Mouse (Mus musculus): Measurements from ENCODE around the gene Map2k3. TPM values are rescaled to one million over a fixed set of nuclear protein-coding genes. Genes with fewer than 3 reads are reported as not detected.

Gene Map2k3
- polyA plus RNA-seq, 1 experiment: 22.9 TPM

DNA sequence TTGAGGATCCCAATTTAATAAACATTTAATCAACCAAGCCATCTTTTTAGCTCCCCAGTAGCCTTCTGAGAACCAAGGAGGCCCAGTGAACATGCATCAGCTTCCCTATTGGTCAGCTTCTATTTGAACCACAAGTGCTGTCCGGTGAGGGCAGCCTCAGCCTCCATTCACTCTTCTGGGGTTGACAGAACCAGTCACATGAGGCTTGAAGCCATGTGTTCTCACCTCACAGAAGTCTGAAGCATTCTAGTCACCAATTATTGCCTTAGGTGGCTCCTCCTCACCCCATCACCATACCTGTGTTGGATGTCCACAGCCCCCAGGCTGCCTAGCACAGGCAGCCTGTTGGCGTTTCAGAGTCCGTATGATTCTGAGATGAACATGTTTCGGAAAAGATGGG is 27.1 kb downstream of the Map2k3 start:
- Histone ChIP-seq H3K27ac (replicated peaks; ENCODE audit: low read depth, low read length) (no peak overlapping the region), H3K4me1 (ENCODE audit: control insufficient read depth, insufficient read depth, insufficient read length, low read length) (no peaks in the 10 kb centered on the region), H3K4me3 (ENCODE audit: insufficient read depth, low read depth, low read length) (no peak overlapping the region)

DNA sequence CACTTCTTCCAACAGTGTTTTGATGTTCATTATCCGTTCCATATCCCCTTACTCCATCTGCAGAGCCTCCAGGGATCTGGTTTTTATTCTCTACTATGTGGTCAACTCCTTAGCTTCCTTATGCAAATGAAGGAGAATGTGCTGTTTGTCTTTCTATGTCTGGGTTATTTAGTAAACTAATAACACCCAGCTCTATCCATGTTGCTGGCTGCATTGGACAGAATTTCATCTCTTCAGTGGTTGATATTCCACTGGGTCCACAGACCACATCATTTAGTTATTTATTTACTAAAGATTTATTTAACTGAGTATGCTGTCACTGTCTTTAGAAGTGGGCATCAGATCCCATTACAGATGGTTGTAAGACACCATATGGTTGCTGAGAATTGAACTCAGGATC is 29.3 kb downstream of the Map2k3 start:
- H3K27ac ChIP-seq (replicated peaks; ENCODE audit: low read depth, low read length): no peak overlapping the region
- H3K4me3 ChIP-seq (ENCODE audit: insufficient read depth, low read depth, low read length): no peak overlapping the region
- no peaks in the 10 kb centered on the region for H3K4me1 ChIP-seq (ENCODE audit: control insufficient read depth, insufficient read depth, insufficient read length, low read length)

DNA sequence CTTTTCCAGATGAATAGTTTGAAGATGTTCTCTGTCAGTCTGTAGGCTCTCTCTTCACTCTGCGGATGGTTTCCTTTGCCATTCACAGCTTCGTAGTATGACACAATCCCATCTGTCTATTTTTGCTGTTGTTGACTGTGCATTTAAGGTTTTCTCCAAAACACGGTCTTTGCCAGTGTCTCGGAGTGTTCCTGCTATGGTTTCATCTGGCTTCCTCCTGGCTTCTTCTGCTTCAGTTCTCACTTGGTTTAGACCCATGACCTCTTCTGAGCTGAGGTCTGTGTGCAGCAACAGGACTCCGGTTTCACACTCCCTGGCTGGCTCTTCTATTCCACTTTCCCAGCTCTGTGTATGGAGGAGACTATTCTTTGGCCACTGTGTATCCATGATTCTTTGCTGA is 30.9 kb downstream of the Map2k3 start:
- H3K4me3 ChIP-seq (ENCODE audit: insufficient read depth, low read depth, low read length): no peak overlapping the region
- H3K27ac ChIP-seq (replicated peaks; ENCODE audit: low read depth, low read length): no peak overlapping the region
- no peaks in the 10 kb centered on the region for H3K4me1 ChIP-seq (ENCODE audit: control insufficient read depth, insufficient read depth, insufficient read length, low read length)

DNA sequence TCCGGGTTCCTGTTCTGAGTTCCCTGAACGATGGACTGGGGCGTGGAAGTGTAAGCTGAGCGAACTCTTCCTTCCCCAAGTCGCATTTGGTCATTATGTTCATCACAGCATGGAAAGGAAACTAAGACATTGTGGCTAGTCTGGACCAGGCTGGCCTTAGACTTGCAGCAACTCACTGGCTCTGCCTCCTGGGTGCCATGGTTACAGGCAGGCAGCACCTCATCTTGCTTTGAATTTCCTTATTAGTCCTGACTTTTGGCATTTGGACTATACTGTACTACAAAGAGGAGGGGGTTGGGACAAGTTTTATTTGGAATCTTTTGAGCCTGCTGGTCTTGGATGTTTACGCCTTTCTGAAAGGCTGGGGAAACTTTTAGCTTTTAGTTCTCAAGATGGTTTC is 35.1 kb downstream of the Map2k3 start:
- Histone ChIP-seq H3K27ac (replicated peaks; ENCODE audit: low read depth, low read length) (no peak overlapping the region), H3K4me3 (ENCODE audit: insufficient read depth, low read depth, low read length) (no peak overlapping the region), H3K4me1 (ENCODE audit: control insufficient read depth, insufficient read depth, insufficient read length, low read length) (no peaks in the 10 kb centered on the region)

DNA sequence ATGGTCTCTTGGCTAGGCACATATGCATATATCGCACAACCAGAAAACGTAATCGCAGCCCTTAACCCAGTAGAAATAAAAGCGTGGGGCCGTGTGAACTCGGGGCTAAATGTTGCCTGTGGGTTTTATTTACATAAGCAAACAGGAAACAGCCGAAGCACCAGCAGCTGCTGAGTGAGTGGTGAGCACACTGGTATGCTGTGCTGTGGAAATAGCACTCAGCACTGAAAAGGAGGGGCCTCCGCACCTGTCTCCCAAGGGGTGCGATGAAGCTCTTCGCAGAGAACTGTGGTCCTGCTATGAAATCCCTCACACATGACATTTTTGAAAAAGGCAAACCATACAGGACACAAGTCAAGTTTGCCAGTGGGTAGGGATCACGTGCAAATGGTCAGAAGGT is 43.3 kb downstream of the Map2k3 start:
- H3K4me3 ChIP-seq (ENCODE audit: insufficient read depth, low read depth, low read length): no peak overlapping the region
- no peak overlapping the region for H3K27ac ChIP-seq (replicated peaks; ENCODE audit: low read depth, low read length)
- H3K4me1 ChIP-seq (ENCODE audit: control insufficient read depth, insufficient read depth, insufficient read length, low read length): no peaks in the 10 kb centered on the region

DNA sequence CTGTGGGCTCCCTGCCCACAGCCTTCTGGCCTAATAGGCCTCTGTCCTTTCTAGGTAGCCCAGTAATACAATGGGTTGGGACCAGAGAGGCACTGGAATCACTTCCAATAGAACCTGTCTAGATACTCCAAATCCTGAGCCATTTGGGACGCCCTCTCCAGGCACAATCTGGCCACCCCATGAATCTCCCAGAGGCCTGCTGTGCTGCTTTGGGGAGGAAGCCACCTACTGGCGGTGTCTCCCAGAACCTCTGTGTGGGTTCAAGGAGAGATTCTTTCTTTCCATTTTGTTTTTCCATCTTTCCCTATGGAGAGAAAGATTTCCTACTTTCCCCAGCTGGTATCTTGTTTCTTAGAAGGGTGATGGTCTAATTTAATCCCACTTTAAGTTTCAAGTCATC is 44.4 kb downstream of the Map2k3 start:
- H3K4me1 ChIP-seq (ENCODE audit: control insufficient read depth, insufficient read depth, insufficient read length, low read length): no peaks in the 10 kb centered on the region
- H3K27ac ChIP-seq (replicated peaks; ENCODE audit: low read depth, low read length): no peak overlapping the region
- H3K4me3 ChIP-seq (ENCODE audit: insufficient read depth, low read depth, low read length): no peak overlapping the region

DNA sequence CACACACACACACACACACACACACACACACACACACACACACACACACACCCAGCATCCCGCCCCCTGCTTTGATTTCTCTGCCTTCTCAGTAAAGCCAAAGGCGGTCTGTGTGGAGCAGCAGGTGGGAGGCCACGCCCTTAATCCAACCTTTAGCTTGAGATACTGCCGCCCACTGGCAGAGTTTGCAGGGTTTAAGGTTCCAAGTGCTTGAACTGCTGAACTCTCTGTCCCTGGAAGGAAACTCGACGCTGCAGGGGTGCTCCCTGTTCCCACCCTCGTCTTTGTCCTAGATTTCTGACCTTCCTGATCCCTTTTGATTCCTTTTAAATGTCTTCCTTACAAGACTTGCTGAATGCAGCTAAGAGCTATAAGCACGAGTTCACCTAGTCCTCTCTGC is 44.9 kb downstream of the Map2k3 start:
- H3K4me3 ChIP-seq (ENCODE audit: insufficient read depth, low read depth, low read length): no peak overlapping the region
- no peaks in the 10 kb centered on the region for H3K4me1 ChIP-seq (ENCODE audit: control insufficient read depth, insufficient read depth, insufficient read length, low read length)
- H3K27ac ChIP-seq (replicated peaks; ENCODE audit: low read depth, low read length): no peak overlapping the region

DNA sequence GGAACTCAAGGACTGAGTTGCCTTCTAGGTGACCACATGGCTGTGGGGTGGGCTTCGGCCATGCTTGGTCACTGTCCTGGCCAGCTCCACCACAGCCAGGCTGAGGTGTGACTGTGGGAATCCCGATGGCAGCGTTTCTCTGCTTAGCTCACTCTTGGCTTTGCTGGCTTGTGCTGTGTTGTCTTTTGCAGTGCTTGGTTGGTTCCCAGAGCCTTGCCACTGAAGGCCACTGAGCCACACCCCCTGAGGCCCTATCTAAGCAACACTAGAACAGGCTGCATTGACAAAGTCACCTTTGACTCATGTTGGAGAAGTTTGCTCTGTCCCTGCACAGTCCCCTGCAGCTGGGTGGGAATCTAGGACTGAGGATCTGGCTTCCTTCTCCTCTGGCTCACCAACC is 45.3 kb downstream of the Map2k3 start:
- no peak overlapping the region for H3K27ac ChIP-seq (replicated peaks; ENCODE audit: low read depth, low read length)
- no peak overlapping the region for H3K4me3 ChIP-seq (ENCODE audit: insufficient read depth, low read depth, low read length)
- no peaks in the 10 kb centered on the region for H3K4me1 ChIP-seq (ENCODE audit: control insufficient read depth, insufficient read depth, insufficient read length, low read length)

DNA sequence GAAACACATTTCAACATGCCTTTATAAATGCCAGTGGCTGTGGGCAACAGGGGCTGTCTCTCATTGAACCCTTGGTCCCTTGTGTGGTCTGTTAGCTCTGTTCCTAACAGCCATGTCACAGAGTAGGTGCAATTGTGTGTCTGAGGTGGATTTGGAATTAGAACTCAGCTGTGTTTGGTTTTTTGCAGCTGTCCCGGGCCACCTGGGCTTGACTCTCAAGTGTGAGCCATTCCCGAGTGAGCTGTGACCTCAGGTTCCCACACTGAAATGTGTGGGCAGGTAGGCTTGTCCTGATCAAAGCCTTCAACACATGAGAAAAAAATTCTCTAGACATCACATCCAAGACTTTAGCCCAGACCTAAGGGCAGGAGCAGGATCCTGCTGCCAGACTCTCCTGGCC is 46.8 kb downstream of the Map2k3 start:
- Histone ChIP-seq H3K4me1 (ENCODE audit: control insufficient read depth, insufficient read depth, insufficient read length, low read length) (peaks cover 4% of the 10 kb centered on the region; the same call in 1 of the 2 replicates), H3K27ac (replicated peaks; ENCODE audit: low read depth, low read length) (no peak overlapping the region)

DNA sequence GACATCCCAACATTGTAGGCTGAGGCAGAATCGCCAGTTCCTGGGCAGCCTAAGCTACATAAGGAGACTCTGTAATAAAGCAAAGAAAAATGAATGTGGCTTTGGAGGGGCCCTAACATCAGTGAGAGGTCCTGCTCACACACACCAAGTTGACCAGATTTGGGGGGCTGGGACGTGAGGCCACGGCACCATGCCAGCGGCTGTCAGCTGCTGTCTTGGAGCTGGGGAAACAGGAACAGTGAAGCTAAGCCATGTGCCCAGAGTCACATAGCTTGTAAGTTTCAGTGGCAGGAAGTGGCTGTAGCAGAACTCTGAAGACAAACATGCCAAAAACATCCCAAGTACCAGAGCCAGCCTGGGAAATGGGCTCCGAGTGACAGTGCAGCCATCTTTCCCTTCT is 48.0 kb downstream of the Map2k3 start:
- Histone ChIP-seq H3K4me1 (ENCODE audit: control insufficient read depth, insufficient read depth, insufficient read length, low read length) (peaks cover 4% of the 10 kb centered on the region; the same call in 1 of the 2 replicates), H3K27ac (replicated peaks; ENCODE audit: low read depth, low read length) (no peak overlapping the region), H3K4me3 (ENCODE audit: insufficient read depth, low read depth, low read length) (no peak overlapping the region)

More for the DNA sequence above, 46.8 kb downstream of the Map2k3 start:
- H3K4me3 ChIP-seq (ENCODE audit: insufficient read depth, low read depth, low read length): no peak overlapping the region

DNA sequence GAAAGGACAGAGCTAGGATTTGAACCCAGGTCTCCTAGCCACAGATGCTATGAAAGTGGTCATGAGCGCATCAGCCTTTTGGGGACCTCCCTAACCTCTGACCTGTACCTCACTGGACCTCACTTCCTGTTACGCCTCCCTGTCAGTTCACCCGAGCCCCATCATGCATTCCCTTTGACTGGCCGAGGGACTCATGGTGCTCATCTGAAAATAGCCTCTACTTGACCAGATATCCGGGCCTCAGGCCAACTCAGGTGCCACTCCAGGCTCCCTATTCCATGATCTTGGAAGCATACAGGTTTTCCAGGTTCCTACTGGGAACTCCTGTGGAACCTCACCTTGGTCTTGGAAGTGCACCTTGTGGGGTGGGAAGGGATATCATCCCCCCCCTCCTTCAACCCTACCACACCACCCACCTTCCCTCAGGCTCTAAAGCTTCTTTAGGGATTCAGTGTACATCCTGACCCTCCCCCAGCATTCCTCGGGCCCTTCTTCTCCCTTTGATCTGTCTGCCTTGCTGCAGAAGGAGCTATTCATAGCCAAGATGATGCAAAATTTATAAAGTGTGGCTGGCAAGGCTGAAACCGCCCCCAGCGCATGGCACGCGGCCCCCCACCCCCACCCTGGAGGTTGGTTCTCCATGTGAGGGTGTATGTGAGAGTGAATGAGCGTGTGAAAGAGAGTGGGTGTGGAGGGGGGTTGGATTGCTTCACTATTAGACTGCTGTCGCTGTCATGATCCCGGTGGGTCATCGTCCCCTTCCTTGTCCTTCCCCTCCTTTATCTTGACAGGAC is 50.1 kb downstream of the Map2k3 start:
- Histone ChIP-seq H3K4me3 (ENCODE audit: insufficient read depth, low read depth, low read length) (no peak overlapping the region), H3K4me1 (ENCODE audit: control insufficient read depth, insufficient read depth, insufficient read length, low read length) (peaks cover 4% of the 10 kb centered on the region; the same call in 1 of the 2 replicates), H3K27ac (replicated peaks; ENCODE audit: low read depth, low read length) (no peak overlapping the region)

DNA sequence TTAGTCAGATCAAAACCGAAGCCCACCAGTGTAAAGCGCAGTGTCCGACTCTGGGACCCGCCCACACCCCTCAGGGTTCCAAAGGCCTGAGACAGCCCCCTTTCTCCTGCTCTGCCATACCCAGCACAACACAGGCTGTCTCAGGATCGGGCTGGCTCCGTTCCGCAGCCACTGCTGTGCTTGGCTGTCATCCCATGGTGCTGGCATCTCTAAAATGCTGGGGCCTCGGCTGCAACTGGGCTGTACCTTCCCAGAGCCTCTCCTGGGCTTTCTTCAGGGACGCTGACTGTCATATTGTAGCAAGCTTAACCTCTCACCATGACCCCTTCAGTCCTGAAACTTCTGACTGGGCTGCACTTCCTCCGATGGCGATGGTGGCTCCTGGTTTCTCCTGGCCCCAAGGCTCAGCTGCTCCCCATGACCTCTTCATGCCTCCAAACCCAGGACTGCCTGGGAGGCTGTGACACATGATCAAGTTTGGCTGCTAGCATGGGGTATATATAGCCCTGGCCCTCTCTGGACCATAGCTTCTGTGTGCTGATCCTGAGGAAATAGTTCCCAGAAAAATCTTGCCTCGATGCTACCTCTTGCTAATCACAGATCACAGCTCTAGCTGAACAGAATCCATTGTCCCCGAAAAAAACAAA is 53.2 kb downstream of the Map2k3 start:
- no peak overlapping the region for H3K4me3 ChIP-seq (ENCODE audit: insufficient read depth, low read depth, low read length)
- H3K4me1 ChIP-seq (ENCODE audit: control insufficient read depth, insufficient read depth, insufficient read length, low read length): peaks cover 4% of the 10 kb centered on the region; the same call in 1 of the 2 replicates
- H3K27ac ChIP-seq (replicated peaks; ENCODE audit: low read depth, low read length): no peak overlapping the region

DNA sequence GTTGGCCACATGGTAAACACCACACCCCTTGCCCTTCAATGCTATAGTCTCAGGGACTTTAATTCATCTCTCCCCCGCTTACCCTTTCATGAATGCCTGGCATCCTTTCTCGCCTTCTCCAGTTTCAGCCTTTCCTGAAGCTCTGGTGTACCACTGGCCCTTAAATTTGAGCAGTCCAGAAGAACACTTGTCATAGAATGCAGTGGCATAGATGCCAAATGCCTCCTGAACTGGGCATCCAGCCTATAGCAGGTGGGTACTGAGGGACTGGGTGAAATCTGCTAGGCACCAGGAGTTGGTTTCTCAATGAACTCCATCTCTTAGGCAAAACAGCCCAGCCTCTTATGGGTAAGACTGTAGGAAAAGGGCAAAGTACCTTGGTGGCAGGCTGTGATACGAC is 58.6 kb downstream of the Map2k3 start:
- no peak overlapping the region for H3K4me3 ChIP-seq (ENCODE audit: insufficient read depth, low read depth, low read length)
- H3K27ac ChIP-seq (replicated peaks; ENCODE audit: low read depth, low read length): no peak overlapping the region
- H3K4me1 ChIP-seq (ENCODE audit: control insufficient read depth, insufficient read depth, insufficient read length, low read length): no peaks in the 10 kb centered on the region

Measured in brown adipose tissue, adult 24 weeks (tissue).